Mouse (Mus musculus) stomach, postnatal 0 days (tissue): ENCODE data around the gene Bri3.

Experiments
- CTCF ChIP-seq: IDR thresholded peaks from 2 replicates; pipeline ENCODE4 v1.5.1; 2016; ENCODE audit warnings: antibody characterized with exemption, low read depth, mild to moderate bottlenecking, moderate library complexity
- EP300 ChIP-seq: optimal IDR thresholded peaks from 2 replicates; pipeline ENCODE3; 2016; ENCODE audit warnings: antibody characterized with exemption

DNA sequence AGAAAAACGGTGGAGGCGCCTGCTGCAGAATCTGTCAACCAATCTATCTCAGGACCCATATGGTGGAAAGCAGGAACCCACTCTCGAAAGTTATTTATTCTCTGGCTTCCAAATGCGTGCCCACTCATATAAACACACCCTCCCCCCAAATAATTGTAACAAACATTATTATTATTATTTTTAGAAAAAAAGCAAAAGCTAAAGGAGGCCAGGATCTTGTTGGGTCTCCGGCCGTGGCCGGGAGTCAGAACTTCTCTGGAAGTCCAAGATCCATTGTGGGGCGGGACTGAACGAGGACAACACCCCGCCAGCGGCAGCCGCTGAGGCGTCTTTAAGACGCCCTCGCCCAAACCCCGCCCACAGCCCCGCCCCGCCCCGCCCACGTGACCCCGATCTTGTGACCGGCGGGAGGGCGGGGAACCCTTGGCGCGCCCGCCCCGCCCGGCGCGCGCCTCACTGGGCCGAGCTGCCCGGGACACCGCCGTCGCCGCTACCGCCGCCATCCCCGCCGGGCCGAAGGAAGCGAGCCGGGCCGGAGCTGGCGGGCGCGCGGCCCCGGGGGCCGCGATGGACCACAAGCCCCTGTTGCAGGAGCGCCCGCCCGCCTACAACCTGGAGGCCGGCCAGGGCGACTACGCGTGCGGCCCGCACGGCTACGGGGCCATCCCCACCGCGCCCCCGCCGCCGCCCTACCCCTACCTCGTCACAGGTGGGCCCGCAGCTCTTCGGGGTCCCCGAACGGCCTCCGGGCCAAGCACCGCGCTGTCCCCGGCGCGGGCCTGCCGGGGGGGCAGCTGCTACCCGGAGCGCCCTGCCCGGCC is 10.8 kb downstream of the Bri3 start:
- TF ChIP-seq CTCF = no peak
- no peak for TF ChIP-seq EP300
